Mouse (Mus musculus): Measurements from ENCODE around the gene Fezf2.

Gene Fezf2

GRCm38 (mm10) chr14:12342458-12343131 lies 5.4 kb downstream of the Fezf2 start:
- no peak for DNase-seq (ENCODE audit: low read depth)

GRCm38 (mm10) chr14:12341789-12342457 lies 6.1 kb downstream of the Fezf2 start:
- DNase-seq (ENCODE audit: low read depth): no peak

GRCm38 (mm10) chr14:12341075-12341788 lies 6.8 kb downstream of the Fezf2 start:
- no peak for DNase-seq (ENCODE audit: low read depth)

GRCm38 (mm10) chr14:12340238-12341074 lies 7.5 kb downstream of the Fezf2 start:
- DNase-seq (ENCODE audit: low read depth): no peak

GRCm38 (mm10) chr14:12338811-12339565 lies 9.0 kb downstream of the Fezf2 start:
- DNase-seq (ENCODE audit: low read depth): no peak

DNA sequence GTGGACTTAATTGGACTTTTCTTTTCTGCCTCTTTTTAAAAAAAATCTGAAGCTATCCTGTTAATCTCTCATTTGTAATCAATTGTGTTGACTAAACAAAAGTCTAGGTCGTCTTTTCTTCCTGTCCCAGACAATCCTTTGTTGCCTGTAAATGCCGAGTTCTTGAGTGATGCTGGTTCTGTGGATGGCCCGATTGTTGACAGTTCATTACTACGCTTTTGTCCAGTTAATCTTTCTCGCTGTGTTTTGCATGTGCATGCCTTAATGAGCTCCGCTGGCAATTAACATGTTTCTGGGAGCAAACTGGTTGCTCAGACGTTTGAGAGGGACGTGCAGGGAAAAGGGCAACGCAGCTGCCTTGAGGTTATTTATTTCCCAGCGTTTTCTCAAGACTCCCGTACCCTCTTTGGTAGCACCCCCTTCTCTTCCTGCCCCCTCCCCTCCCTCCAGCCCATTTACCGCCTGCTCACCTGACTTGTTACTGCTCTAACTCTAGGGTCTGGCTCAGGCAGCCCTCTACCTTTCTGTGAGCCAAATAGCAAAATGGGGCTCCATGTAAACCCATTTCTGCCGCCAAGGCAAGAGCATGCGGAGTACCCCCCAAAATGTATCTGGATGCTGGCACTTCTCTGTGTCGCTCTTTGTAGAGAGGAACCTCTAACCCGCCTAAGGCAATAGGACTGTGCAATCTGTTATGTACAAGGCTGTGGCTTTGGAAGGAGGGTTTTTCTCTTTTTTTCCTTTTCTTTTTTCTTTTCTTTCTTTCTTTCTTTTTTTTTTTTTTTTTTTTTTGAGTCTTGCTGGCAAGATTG lies 9.8 kb downstream of the Fezf2 start:
- no peak for DNase-seq (ENCODE audit: low read depth)

GRCm38 (mm10) chr14:12337421-12337997 lies 10.5 kb downstream of the Fezf2 start:
- DNase-seq (ENCODE audit: low read depth): no peak

- no peak for DNase-seq (ENCODE audit: low read depth)
Observed at GRCm38 (mm10) chr14:12334925-12335324, 13.1 kb downstream of the Fezf2 start.

- no peak for DNase-seq (ENCODE audit: low read depth)
Observed at GRCm38 (mm10) chr14:12333622-12334021, 14.4 kb downstream of the Fezf2 start.

GRCm38 (mm10) chr14:12303106-12303505 lies 44.9 kb downstream of the Fezf2 start:
- DNase-seq (ENCODE audit: low read depth): no peak

DNA sequence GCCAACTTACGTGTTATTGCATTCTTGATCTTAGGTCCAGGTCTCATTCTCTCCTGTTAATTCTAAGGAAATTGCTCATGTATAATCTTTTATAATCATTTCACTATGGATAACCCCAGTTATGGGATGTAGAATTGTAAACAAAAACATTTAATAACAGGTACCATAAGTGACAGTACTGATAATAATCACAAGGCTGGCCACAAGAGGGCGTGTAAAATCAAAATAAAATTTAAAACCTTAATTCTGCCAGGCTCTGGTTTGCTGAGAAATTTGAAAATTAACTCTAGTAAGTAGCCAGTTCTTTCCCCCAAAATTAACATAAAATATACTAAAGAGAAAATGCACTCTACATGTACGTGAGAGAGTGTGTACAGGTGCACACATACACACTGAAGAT lies 47.3 kb downstream of the Fezf2 start:
- DNase-seq (ENCODE audit: low read depth): no peak

- no peak for DNase-seq (ENCODE audit: low read depth)
Observed at GRCm38 (mm10) chr14:12300275-12300674, 47.7 kb downstream of the Fezf2 start.

DNA sequence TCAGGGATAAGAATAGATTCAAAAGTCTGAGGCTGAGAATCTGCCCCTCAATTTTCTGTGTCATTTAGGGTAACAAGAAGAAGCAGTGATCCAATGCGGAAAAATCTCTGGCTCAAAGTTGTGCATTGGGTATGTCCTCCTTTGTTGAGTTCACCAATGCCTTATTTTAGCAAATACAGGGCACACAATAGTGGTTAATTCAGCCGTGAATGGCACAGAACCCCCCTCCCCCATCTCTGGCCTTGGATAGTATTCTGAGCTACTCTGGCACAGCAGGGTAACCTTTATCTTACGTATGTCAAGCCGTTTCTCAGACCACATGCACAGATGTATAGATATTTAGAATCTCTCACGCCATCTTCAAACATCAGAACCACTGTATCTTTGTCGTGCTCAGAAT lies 48.3 kb downstream of the Fezf2 start:
- DNase-seq (ENCODE audit: low read depth): no peak

- DNase-seq (ENCODE audit: low read depth): no peak
Observed at GRCm38 (mm10) chr14:12299171-12299570, 48.8 kb downstream of the Fezf2 start.

DNA sequence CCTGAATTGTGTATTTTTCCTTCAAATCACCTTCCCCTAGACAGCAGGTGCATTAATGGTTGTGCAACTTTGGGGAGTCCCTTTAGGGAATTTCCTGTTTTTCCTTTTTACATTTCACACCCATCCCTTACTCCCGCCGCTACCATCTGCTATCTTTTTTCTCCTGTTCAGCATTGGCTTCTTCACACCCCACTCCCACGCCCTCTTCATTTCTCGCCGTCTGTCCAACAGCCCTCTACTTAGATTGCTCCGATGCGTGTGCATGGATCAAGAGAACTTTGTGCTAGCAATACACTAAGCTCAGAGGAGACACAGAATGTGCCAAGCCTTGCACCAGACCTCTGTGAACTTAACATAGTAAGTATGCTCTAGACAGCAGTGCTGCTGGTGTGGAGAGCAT lies 51.6 kb downstream of the Fezf2 start:
- no peak for DNase-seq (ENCODE audit: low read depth)

Measured in c-Kit-positive CD71-positive TER-119-negative erythroid progenitor cells, embryonic 14.5 days (primary cell).